Mouse (Mus musculus) MEL (cell line): ENCODE measurements around the gene Gm10491.

Experiments
- CTCF ChIP-seq, 3 experiments: IDR thresholded peaks in 2 of 3; conservative IDR thresholded peaks in 1 of 3; 2 replicates each; pipeline ENCODE4 v1.5.1; 2011 to 2012; ENCODE audit warnings: low read length in 3 of 3, low read depth in 2 of 3, mild to moderate bottlenecking in 2 of 3, improper control_type of control experiment in 1 of 3, inconsistent platforms in 1 of 3, mixed read lengths in 1 of 3, moderate library complexity in 1 of 3; ENCODE audit not compliant: control insufficient read depth in 1 of 3, insufficient read depth in 1 of 3, poor library complexity in 1 of 3, severe bottlenecking in 1 of 3
- GATA1 ChIP-seq: IDR thresholded peaks from 2 replicates; pipeline ENCODE4 v1.6.1; 2011; ENCODE audit warnings: low read depth, low read length, improper control_type of control experiment
- MXI1 ChIP-seq: IDR thresholded peaks from 2 replicates; pipeline ENCODE4 v1.6.1; 2011; ENCODE audit warnings: mild to moderate bottlenecking, low read depth, low read length, improper control_type of control experiment
- MYB ChIP-seq: IDR thresholded peaks from 2 replicates; pipeline ENCODE4 v1.6.1; 2011; ENCODE audit warnings: mild to moderate bottlenecking, low read depth, low read length, improper control_type of control experiment
- NELFE ChIP-seq: IDR thresholded peaks from 2 replicates; pipeline ENCODE4 v1.6.1; 2011; ENCODE audit warnings: low read depth, low read length, improper control_type of control experiment
- POLR2A ChIP-seq, 2 experiments: IDR thresholded peaks; 2 replicates each; pipeline ENCODE4 v1.6.1; 2011 to 2012; ENCODE audit warnings: low read length in 2 of 2, mild to moderate bottlenecking in 2 of 2, control low read depth in 1 of 2, improper control_type of control experiment in 1 of 2, low read depth in 1 of 2, moderate library complexity in 1 of 2; ENCODE audit not compliant: control insufficient read depth in 1 of 2, insufficient read depth in 1 of 2, poor library complexity in 1 of 2
- RCOR1 ChIP-seq: IDR thresholded peaks from 2 replicates; pipeline ENCODE4 v1.6.1; 2012; ENCODE audit warnings: low read depth, mild to moderate bottlenecking, inconsistent platforms, low read length, improper control_type of control experiment
- TBP ChIP-seq: IDR thresholded peaks from 2 replicates; pipeline ENCODE4 v1.8.0; 2011; ENCODE audit warnings: low read depth, low read length, improper control_type of control experiment
- TCF12 ChIP-seq: IDR thresholded peaks from 2 replicates; pipeline ENCODE4 v1.6.1; 2014; ENCODE audit warnings: low read depth, mild to moderate bottlenecking, inconsistent platforms, low read length, improper control_type of control experiment, moderate library complexity
- USF2 ChIP-seq, 2 experiments: IDR thresholded peaks; 2 replicates each; pipeline ENCODE4 v1.6.1; 2011 to 2012; ENCODE audit warnings: improper control_type of control experiment in 2 of 2, low read length in 2 of 2, borderline replicate concordance in 1 of 2, inconsistent platforms in 1 of 2, low read depth in 1 of 2, mild to moderate bottlenecking in 1 of 2; ENCODE audit not compliant: insufficient read depth in 1 of 2

- no peak for TF ChIP-seq CTCF (IDR thresholded peaks at IDR 0.05 in 2 of 3, conservative IDR thresholded peaks at IDR 0.05 in 1 of 3; ENCODE audit: control insufficient read depth in 1 of 3, insufficient read depth in 1 of 3, low read depth in 2 of 3, low read length in 3 of 3, poor library complexity in 1 of 3, severe bottlenecking in 1 of 3)
- no peak for TF ChIP-seq TBP
- no peak for TF ChIP-seq MXI1
- TF ChIP-seq MYB, result no peak
- no peak for TF ChIP-seq TCF12
- no peak for TF ChIP-seq GATA1
- no peak for TF ChIP-seq POLR2A (IDR thresholded peaks at IDR 0.05; ENCODE audit: control insufficient read depth in 1 of 2, insufficient read depth in 1 of 2, low read depth in 1 of 2, low read length in 2 of 2, poor library complexity in 1 of 2)
- TF ChIP-seq NELFE, result no peak
- TF ChIP-seq RCOR1, result no peak
- no peak for TF ChIP-seq USF2 (IDR thresholded peaks at IDR 0.05; ENCODE audit: borderline replicate concordance in 1 of 2, insufficient read depth in 1 of 2, low read depth in 1 of 2, low read length in 2 of 2)
Observed at GRCm38 (mm10) chrX:7950091-7950490, 42.5 kb upstream of the Gm10491 start.
